Mouse (Mus musculus) stomach, embryonic 16.5 days (tissue): Measurements from ENCODE around the gene Fanca. TPM values are rescaled to one million over a fixed set of nuclear protein-coding genes. Genes with fewer than 3 reads are reported as not detected.
"Not testable (repeated sequence)": the region's sequence is repeated elsewhere in the genome, so short reads cannot be mapped to it uniquely, and the experiment has no call there.

Experiments
- ATAC-seq: fragments of 200-750 bp; cut with Nextera tagmentation; 2 replicates; pipeline ENCODE4 v1.8.0; 2017; ENCODE audit warnings: moderate number of reproducible peaks, moderate TSS enrichment; ENCODE audit not compliant: insufficient read depth, low FRiP score
- H3K27ac ChIP-seq: fragments of 300-500 bp; sonication (generic); 2 replicates; pipeline ENCODE4 v1.5.1; 2014; ENCODE audit warnings: low read length
- H3K27me3 ChIP-seq: fragments of 300-500 bp; sonication (generic); 2 replicates; pipeline ENCODE4 v1.6.1; 2014; ENCODE audit warnings: low read length, control low read depth, mixed read lengths; ENCODE audit not compliant: control insufficient read depth, insufficient read depth
- H3K36me3 ChIP-seq: fragments of 300-500 bp; sonication (generic); 2 replicates; pipeline ENCODE4 v1.6.1; 2014; ENCODE audit warnings: low read length; ENCODE audit not compliant: control insufficient read depth, insufficient read depth
- H3K4me1 ChIP-seq: fragments of 300-500 bp; sonication (generic); 2 replicates; pipeline ENCODE4 v1.6.1; 2014; ENCODE audit warnings: low read length, control low read depth, mixed read lengths; ENCODE audit not compliant: control insufficient read depth, insufficient read depth
- H3K4me2 ChIP-seq: fragments of 300-500 bp; sonication (generic); 2 replicates; pipeline ENCODE4 v1.6.1; 2014; ENCODE audit warnings: low read depth, low read length, mixed read lengths
- H3K4me3 ChIP-seq: fragments of 300-500 bp; sonication (generic); replicated peaks from 2 replicates; pipeline ENCODE4 v1.5.1; 2014; ENCODE audit warnings: mild to moderate bottlenecking, low read length
- H3K9ac ChIP-seq: fragments of 300-500 bp; sonication (generic); 2 replicates; pipeline ENCODE4 v1.6.1; 2014; ENCODE audit warnings: low read length
- H3K9me3 ChIP-seq: fragments of 300-500 bp; sonication (generic); replicated peaks from 2 replicates; pipeline ENCODE4 v1.6.1; 2016; ENCODE audit warnings: low read length, control low read depth; ENCODE audit not compliant: control insufficient read depth
- WGBS: fragments of 180-500 bp; shearing (Covaris S2); extraction: QIAGEN DNeasy Blood & Tissue Kit; methylation state at CpG from one replicate; pipeline ENCODE4 v1.1.7; 2014; 5-methylcytosine and 5-hydroxymethylcytosine counted together
- polyA plus RNA-seq: library from polyadenylated mRNA; unstranded; fragments of >200 nt; fragmentation: Nextera tagmentation; extraction: Ambion mirVana; gene quantifications from 2 replicates; pipeline ENCODE4 v1.2.1, GENCODE M21; 2015

The Fanca gene
- polyA plus RNA-seq, 1 experiment from 2014 or later, result 18.1 TPM

DNA sequence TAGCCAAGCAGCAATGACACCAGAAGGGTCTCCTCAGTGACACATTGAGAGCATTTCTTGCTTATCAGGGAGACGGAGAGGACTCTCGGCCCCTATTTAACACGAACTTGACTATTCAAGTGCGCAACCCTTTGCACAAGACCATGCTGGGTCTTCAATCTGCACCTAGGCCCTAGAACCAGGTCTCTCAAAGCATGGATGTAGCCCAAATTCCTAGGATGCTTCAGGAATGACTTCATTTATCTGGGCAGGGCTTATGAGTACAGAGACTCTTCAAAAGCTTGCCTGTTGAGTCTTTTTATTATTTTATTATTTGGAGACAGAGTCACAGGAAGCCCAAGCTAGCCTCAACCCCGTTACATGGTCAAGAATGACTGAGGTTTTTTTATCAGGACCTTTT, 33.9 kb downstream of the Fanca start:
- Histone ChIP-seq H3K27ac (no peak overlapping the region), H3K4me3 (no peak overlapping the region), H3K27me3 (no peaks in the 10 kb centered on the region), H3K9ac (no peak overlapping the region), H3K4me1 (no peaks in the 10 kb centered on the region), H3K9me3 (no peaks in the 10 kb centered on the region), H3K4me2 (no peak overlapping the region), H3K36me3 (no peaks in the 10 kb centered on the region)
- 82% methylated on average over 5 of the region's 5 CpGs for WGBS
- no peak for ATAC-seq

DNA sequence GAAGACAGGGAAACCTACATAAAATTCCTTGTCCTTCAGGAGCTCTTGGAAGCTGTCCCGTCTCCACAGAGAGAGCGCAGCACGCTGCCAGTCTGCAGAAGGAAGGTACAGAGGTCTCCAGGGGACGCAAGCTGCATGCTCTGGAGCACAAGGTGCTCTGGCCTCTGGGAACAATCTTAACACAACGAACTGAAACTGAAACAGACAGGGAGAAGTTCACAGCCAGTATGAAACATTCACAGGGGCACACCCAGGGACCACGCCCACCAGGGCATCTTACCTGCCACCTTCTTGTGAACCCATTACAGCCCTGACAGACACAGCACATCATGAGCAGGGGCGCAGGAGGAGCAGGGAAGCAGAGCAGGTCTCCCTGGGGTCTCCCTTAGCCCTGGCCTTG, 34.4 kb downstream of the Fanca start:
- Histone ChIP-seq H3K4me1 (no peaks in the 10 kb centered on the region), H3K27me3 (no peaks in the 10 kb centered on the region), H3K9ac (no peak overlapping the region), H3K9me3 (no peaks in the 10 kb centered on the region), H3K4me2 (no peak overlapping the region), H3K36me3 (no peaks in the 10 kb centered on the region), H3K4me3 (no peak overlapping the region), H3K27ac (no peak overlapping the region)
- no peak for ATAC-seq
- WGBS, result 84% methylated on average over 7 of the region's 7 CpGs

DNA sequence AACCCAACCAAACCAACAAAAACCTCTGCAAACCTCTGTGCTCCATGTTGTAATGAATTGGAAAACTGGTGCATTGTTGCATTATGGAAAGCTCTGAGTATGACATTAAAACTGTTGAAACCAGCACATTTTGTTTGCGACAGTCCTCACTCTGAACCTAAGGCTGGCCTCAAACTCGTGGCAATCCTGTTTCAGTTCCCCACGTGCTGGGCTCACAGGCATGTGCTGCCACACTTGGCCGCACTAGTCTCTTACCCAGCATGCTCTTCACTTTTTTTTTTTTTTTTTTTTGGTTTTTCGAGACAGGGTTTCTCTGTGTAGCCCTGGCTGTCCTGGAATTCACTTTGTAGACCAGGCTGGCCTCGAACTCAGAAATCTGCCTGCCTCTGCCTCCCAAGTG, 35.4 kb downstream of the Fanca start:
- not testable (repeated sequence) for H3K4me3 ChIP-seq, H3K4me1 ChIP-seq, H3K27me3 ChIP-seq, H3K4me2 ChIP-seq, ATAC-seq, H3K27ac ChIP-seq, H3K9me3 ChIP-seq, H3K9ac ChIP-seq, H3K36me3 ChIP-seq
- 92% methylated on average over 5 of the region's 6 CpGs for WGBS

DNA sequence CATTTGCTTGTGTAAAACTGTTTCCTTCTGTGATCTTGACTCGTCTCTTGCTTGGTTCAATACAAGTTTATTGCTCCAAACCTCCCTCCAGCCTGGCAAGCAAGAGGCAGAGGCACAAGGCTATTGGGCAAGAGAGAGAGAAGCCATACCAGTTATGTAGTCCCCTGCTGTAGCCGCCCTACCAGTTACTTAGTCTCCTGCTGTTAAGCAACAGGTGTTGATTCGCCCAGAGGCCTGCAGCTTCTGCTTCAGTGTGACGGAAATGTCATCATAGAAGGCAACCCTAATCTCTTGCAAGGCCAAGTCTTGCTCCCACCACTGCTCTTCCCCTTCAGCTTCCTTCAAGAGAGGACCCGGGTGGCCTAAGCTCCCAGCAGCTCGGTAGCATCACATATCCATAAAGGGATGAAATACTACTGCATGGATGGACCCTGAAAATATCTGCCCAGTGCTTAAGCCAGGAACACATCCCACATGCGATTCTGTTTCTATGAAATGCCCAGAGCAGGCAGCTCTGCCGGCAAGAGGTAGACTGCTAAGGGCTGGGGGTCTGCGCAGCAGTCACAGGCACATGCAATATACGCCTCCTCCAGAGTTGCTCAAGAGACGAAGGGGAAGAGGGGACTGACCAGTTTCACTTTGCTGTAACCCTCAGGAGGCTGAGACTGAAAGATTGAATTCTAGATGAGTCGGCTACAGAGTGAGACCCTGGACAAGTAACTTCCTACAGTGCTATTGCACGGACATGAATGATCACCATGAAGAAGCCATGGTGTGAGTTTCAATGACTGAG, 37.9 kb downstream of the Fanca start:
- Histone ChIP-seq H3K27me3 (no peaks in the 10 kb centered on the region), H3K4me3 (no peak overlapping the region), H3K27ac (no peak overlapping the region), H3K4me2 (no peak overlapping the region), H3K9me3 (no peaks in the 10 kb centered on the region), H3K9ac (no peak overlapping the region), H3K4me1 (no peaks in the 10 kb centered on the region), H3K36me3 (no peaks in the 10 kb centered on the region)
- WGBS, result 86% methylated on average over 13 of the region's 13 CpGs
- ATAC-seq, result no peak

DNA sequence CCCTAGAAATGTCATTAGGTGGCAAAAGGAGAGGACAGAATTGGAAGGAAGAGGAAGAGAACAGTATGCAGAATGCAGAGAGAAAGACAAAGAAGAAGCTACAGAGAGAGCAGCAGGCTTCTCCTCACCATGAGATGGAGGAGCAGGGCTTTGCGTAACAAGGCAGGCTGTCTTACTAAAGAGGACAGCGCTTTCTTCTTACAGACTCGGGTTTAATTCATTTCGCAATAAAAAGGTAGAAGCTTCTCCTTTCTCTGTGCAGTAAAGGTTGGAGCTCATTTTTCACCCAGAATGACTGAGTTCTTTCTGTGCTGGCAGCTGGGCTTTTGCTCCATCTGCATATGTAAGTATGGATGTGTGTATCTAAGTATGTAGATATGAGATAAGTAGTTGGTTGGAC, 38.5 kb downstream of the Fanca start:
- no peaks in the 10 kb centered on the region for H3K36me3 ChIP-seq
- H3K27ac ChIP-seq, result no peak overlapping the region
- no peaks in the 10 kb centered on the region for H3K27me3 ChIP-seq
- H3K4me2 ChIP-seq, result no peak overlapping the region
- ATAC-seq, result no peak
- no peaks in the 10 kb centered on the region for H3K4me1 ChIP-seq
- 86% methylated on average over 4 of the region's 4 CpGs for WGBS
- H3K9ac ChIP-seq, result no peak overlapping the region
- no peak overlapping the region for H3K4me3 ChIP-seq
- no peaks in the 10 kb centered on the region for H3K9me3 ChIP-seq

DNA sequence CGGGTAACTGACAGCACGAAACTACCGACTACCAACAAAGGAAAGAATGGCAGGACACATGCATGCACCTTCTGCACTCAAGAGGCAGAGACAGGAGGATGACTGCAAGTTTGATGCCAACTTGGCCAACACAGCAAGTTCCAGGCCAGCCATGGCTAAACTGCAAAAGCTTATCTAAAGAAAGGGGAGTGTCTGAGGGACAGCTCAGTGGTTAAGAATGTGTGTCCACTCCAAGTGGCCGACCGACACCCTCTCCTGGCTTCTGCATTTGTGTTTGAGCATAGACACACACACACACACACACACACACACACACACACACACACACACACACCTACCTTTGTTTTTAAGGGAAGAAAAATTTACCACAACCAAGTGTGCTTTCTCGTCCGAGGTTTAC, 39.9 kb downstream of the Fanca start:
- ATAC-seq, result no peak
- no peaks in the 10 kb centered on the region for H3K4me1 ChIP-seq
- H3K4me3 ChIP-seq, result no peak overlapping the region
- H3K9ac ChIP-seq, result no peak overlapping the region
- no peaks in the 10 kb centered on the region for H3K27me3 ChIP-seq
- H3K4me2 ChIP-seq, result no peak overlapping the region
- H3K9me3 ChIP-seq, result no peaks in the 10 kb centered on the region
- H3K27ac ChIP-seq, result no peak overlapping the region
- WGBS, result 64% methylated on average over 7 of the region's 7 CpGs
- H3K36me3 ChIP-seq, result no peaks in the 10 kb centered on the region

DNA sequence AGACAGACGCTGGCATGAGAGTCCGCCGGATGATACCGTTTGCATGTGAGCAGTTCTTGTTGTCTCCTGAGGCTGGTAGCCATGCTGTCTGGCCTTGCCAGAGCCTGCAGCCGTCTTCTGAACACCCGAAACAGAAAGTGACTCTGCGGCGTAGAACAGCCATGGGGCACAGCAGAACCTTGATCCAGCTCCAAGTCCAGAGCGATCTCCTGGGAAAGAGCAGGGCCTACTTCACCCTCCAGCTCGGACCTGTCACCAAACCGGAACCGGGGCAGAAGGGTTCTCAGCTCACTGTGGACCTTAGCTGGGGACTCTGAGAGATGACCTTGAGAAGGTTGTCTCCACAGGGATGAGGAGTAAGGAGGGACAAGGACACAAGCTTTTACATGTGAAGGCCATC, 43.3 kb downstream of the Fanca start:
- Histone ChIP-seq H3K4me3 (no peak overlapping the region), H3K4me1 (no peaks in the 10 kb centered on the region; the same call in 1 of the 2 replicates), H3K27me3 (no peaks in the 10 kb centered on the region), H3K36me3 (no peaks in the 10 kb centered on the region), H3K9ac (no peak overlapping the region), H3K4me2 (no peak overlapping the region), H3K27ac (no peak overlapping the region), H3K9me3 (no peaks in the 10 kb centered on the region)
- no peak for ATAC-seq
- WGBS, result 94% methylated on average over 12 of the region's 12 CpGs

DNA sequence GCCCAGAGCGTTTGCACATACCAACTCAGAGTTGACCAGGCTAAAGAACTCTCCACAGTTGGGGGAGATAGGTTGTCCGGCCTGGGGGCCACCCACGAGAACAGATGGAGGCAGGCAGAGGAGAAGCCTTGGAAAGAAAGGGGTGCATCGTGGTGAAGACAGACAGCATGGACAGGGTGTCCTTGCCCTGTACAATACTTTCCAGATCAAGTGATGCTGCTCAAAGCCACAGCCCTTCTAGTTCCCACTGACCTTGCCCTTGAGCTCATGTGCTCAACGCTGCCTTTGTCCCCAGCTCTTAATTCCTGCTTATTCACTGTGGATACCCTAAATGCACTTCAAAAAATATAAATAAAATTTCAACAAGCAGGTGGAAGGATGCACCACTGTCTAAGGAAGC, 43.9 kb downstream of the Fanca start:
- Histone ChIP-seq H3K27ac (no peak overlapping the region), H3K27me3 (no peaks in the 10 kb centered on the region), H3K4me2 (no peak overlapping the region), H3K36me3 (no peaks in the 10 kb centered on the region), H3K9ac (no peak overlapping the region), H3K9me3 (no peaks in the 10 kb centered on the region), H3K4me3 (no peak overlapping the region), H3K4me1 (no peaks in the 10 kb centered on the region; the same call in 1 of the 2 replicates)
- ATAC-seq, result no peak
- WGBS, result 87% methylated on average over 5 of the region's 5 CpGs

DNA sequence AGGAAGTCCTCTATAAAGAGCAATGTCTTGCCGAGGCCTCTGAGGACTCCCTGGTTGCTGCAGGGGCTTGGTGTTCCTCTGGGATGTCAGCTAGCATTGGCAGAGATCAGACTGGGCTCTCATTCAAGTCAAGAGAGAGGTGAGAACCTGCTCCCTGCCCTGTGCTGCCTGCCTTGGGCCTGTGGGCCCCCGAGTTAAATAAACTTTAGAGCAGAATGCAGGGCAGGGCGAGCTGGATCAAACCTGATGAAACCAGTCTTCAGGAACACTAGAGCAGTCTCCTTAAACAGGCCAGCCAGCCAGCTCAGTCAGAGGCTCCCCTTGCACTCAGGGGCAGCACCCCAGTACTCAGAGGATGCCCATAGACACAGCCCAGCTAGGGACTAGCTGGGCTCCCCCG, 46.5 kb downstream of the Fanca start:
- no peaks in the 10 kb centered on the region; the same call in 1 of the 2 replicates for H3K4me1 ChIP-seq
- H3K27me3 ChIP-seq, result no peaks in the 10 kb centered on the region
- 71% methylated on average over 4 of the region's 4 CpGs for WGBS
- H3K9ac ChIP-seq, result 0 out of 2 replicates have a peak overlapping the region, but pooled peaks have one; percentile 0
- no peaks in the 10 kb centered on the region for H3K9me3 ChIP-seq
- H3K4me2 ChIP-seq, result no peak overlapping the region
- peak; percentile 44; the same call in 1 of the 2 replicates for ATAC-seq
- no peak overlapping the region for H3K4me3 ChIP-seq
- peaks cover 8% of the 10 kb centered on the region; the same call in 1 of the 2 replicates for H3K36me3 ChIP-seq
- no peak overlapping the region for H3K27ac ChIP-seq
